Mouse (Mus musculus) ES-Bruce4 (cell line): ENCODE measurements at regions not wholly inside any gene's neighbourhood (a gene's known extent, or its start where the extent isn't known, plus 50 kb on each side); places are given as distances from the start of the nearest gene placed in this dataset.

Experiments used
- H3K27ac ChIP-seq: 2 replicates; pipeline ENCODE4 v1.5.1; 2012; ENCODE audit warnings: low read length, inconsistent platforms; ENCODE audit not compliant: insufficient read depth
- H3K27me3 ChIP-seq: 2 replicates; pipeline ENCODE4 v1.6.1; 2012; ENCODE audit warnings: mild to moderate bottlenecking, low read length, inconsistent platforms; ENCODE audit not compliant: control insufficient read depth, poor library complexity, insufficient read depth, severe bottlenecking
- H3K36me3 ChIP-seq: 2 replicates; pipeline ENCODE4 v1.6.1; 2012; ENCODE audit warnings: inconsistent platforms, mild to moderate bottlenecking, low read length, moderate library complexity; ENCODE audit not compliant: control insufficient read depth, poor library complexity, insufficient read depth, severe bottlenecking
- H3K4me1 ChIP-seq: one replicate; pipeline ENCODE4 v1.8.1; 2011; ENCODE audit warnings: low read length; ENCODE audit not compliant: control insufficient read depth, insufficient read depth
- H3K4me3 ChIP-seq: 2 replicates; pipeline ENCODE4 v1.5.1; 2011; ENCODE audit warnings: low read depth, mild to moderate bottlenecking, low read length
- H3K9ac ChIP-seq: 2 replicates; pipeline ENCODE4 v1.6.1; 2012; ENCODE audit warnings: low read depth, mild to moderate bottlenecking, inconsistent platforms; ENCODE audit not compliant: poor library complexity, severe bottlenecking
- H3K9me3 ChIP-seq: replicated peaks from 2 replicates; pipeline ENCODE4 v1.6.1; 2012; ENCODE audit warnings: mild to moderate bottlenecking, low read length, inconsistent platforms; ENCODE audit not compliant: control insufficient read depth, poor library complexity, insufficient read depth, severe bottlenecking
- CTCF ChIP-seq: IDR thresholded peaks from one replicate; pipeline ENCODE4 v1.8.1; 2011; ENCODE audit warnings: low read depth, low read length
- EP300 ChIP-seq: IDR thresholded peaks from 2 replicates; pipeline ENCODE4 v1.6.1; 2011; ENCODE audit warnings: low read depth, low read length; ENCODE audit not compliant: insufficient read depth
- POLR2A ChIP-seq: IDR thresholded peaks from one replicate; pipeline ENCODE4 v1.8.1; 2011; ENCODE audit warnings: low read length; ENCODE audit not compliant: insufficient read depth

DNA sequence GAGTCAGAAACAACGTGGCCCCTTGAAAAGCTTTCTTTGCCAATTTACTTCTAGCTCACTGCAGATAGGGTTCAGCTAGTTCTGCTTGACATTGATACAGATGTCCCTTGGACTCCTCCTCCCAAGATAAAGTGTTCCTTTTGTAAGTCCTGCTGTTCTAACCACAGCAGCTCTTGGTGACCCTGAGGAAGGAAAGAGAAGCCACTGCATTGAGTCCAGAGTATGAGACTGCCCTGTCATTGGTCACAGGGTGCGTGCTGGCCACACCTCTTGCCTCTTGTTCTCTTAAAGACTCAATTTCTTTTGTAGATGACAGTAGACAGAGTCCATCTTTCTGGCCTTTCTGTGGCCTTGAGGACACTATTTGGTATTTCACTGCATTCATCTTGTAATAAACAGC, 74.7 kb upstream of the Zc3h12c start:
- H3K4me1 ChIP-seq = no peaks in the 10 kb centered on the region
- TF ChIP-seq POLR2A (no peak), CTCF (no peak), EP300 (no peak)
- H3K4me3 ChIP-seq = no peak overlapping the region
- H3K36me3 ChIP-seq = no peaks in the 10 kb centered on the region
- no peaks in the 10 kb centered on the region for H3K9me3 ChIP-seq
- H3K27me3 ChIP-seq = no peaks in the 10 kb centered on the region
- H3K9ac ChIP-seq = no peak overlapping the region
- H3K27ac ChIP-seq = no peak overlapping the region

DNA sequence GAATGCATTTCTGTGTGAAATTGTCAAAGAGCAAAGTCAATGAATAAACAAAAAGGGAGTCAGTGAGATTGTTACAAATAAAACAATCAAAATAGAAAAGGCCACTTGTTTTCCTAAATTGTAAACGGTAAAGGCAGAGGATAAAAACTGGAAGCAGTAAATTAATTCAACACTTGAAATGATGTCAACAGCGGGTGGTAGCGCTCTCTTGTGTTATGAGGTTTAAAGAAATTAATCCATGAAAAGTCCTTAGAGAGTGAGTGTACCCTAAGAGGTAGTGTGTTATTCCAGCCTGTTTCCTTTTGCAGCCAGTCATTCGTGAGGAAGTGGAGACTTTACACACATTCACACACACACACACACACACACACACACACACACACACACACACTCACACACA, 73.2 kb upstream of the Zc3h12c start:
- Histone ChIP-seq H3K9ac (no peak overlapping the region), H3K27me3 (no peaks in the 10 kb centered on the region), H3K9me3 (no peaks in the 10 kb centered on the region), H3K4me3 (no peak overlapping the region), H3K36me3 (no peaks in the 10 kb centered on the region), H3K27ac (no peak overlapping the region), H3K4me1 (no peaks in the 10 kb centered on the region)
- no peak for TF ChIP-seq CTCF
- no peak for TF ChIP-seq EP300
- no peak for TF ChIP-seq POLR2A

DNA sequence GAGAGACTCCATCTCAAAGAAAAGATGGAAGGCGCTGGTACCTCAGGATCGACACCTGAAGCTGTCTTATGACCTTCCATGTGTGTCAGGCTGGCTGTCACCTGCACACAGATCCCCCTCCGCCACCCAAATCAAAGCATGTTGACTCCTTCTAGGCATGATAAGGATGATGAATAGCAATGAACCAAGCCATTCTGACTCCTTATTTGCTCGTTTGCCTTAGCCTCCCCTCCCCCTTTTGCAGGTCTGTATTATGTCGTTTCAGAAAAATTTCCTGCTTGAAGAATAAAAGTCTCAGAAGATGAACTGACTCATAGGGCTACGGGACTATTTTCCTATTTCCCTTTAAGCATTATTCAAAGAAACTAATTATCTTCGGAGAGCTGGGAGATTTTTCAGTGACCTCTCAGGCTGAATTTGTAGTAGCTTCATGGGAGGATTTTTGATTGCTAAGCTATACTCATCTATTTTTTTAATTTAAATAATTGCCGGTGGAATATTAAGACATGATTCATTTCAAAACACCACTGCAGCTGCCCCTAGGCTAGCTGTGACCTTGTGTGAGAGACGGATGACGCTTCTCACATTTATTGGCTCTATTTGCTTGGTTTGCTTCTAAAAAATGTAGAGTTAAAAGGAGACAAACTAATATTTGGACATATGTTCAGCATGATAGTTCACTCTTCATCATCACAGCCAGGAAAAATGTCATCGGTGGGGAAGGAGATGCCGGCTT, 72.4 kb upstream of the Zc3h12c start:
- H3K9me3 ChIP-seq = no peaks in the 10 kb centered on the region
- no peaks in the 10 kb centered on the region for H3K4me1 ChIP-seq
- H3K4me3 ChIP-seq = no peak overlapping the region
- no peak overlapping the region for H3K9ac ChIP-seq
- H3K27me3 ChIP-seq = no peaks in the 10 kb centered on the region
- TF ChIP-seq POLR2A (no peak), EP300 (no peak), CTCF (no peak)
- no peak overlapping the region for H3K27ac ChIP-seq
- H3K36me3 ChIP-seq = no peaks in the 10 kb centered on the region

DNA sequence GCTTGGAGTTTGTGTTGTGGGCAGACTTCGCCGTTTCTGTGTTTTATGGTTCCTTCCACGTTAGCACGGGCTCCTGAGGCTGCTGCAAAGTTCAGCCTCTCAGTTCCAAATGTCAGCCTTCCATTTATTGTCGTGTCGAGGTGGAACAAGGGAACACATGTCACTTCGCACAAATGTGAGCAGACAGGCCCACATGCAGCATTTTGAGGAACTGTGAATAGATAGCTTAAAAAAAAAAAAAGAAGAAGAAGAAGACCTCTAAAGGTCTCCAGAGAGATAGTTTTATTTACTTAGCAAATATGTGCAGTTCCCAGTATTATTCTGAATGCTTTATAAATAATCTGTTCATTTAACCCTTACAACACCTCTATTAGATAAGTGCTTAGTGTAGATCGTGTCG, 66.4 kb upstream of the Zc3h12c start:
- H3K27ac ChIP-seq = no peak overlapping the region
- no peaks in the 10 kb centered on the region for H3K4me1 ChIP-seq
- no peaks in the 10 kb centered on the region for H3K36me3 ChIP-seq
- H3K27me3 ChIP-seq = no peaks in the 10 kb centered on the region
- H3K9me3 ChIP-seq = no peaks in the 10 kb centered on the region
- TF ChIP-seq EP300 (no peak), POLR2A (no peak), CTCF (no peak)
- no peak overlapping the region for H3K9ac ChIP-seq
- no peak overlapping the region for H3K4me3 ChIP-seq

DNA sequence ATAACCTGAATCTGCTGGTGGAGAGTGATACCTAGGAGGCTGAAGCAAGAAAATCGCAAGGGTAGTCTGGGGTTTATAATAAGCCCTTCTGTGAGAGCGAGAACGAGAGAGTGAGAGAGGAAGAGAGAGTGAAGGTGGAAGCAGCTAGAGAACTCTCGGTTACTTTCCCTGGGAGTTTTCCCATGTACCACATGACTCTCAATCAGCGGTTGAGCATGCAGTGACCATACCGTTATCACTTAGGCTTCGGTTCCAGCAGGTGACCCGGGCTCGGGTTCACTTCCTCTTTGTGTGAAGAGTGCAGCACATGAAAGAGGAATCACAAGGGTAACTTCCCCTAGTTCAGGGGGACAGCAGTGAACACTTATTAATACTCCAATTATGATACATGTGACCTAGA, 61.2 kb upstream of the Zc3h12c start:
- no peaks in the 10 kb centered on the region for H3K4me1 ChIP-seq
- no peaks in the 10 kb centered on the region for H3K36me3 ChIP-seq
- H3K27ac ChIP-seq = no peak overlapping the region
- H3K27me3 ChIP-seq = no peaks in the 10 kb centered on the region
- H3K9me3 ChIP-seq = no peaks in the 10 kb centered on the region
- no peak overlapping the region for H3K4me3 ChIP-seq
- no peak for TF ChIP-seq CTCF
- no peak for TF ChIP-seq POLR2A
- no peak for TF ChIP-seq EP300
- no peak overlapping the region for H3K9ac ChIP-seq

DNA sequence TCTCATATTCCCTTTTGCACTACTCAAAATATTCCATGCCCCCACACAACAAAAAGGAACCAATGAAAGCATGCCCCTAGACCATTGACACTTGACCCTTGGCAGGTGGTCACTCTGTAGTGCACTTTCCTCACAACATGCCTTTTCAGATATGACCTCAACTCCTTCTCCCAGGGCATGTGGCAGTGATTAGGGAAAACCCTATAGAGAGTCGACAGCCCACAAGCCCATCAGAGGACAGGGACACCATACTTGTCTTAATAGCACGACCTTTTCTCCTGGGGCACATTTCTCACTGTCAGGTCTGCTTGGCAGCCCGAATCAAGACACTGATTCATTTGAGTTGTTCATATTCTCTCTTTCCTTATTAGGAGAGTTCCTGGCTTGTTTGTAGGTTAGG, 57.3 kb upstream of the Zc3h12c start:
- TF ChIP-seq CTCF (no peak), EP300 (no peak), POLR2A (no peak)
- H3K9me3 ChIP-seq = no peaks in the 10 kb centered on the region
- H3K27me3 ChIP-seq = no peaks in the 10 kb centered on the region
- no peaks in the 10 kb centered on the region for H3K36me3 ChIP-seq
- H3K27ac ChIP-seq = no peak overlapping the region
- no peak overlapping the region for H3K9ac ChIP-seq
- H3K4me3 ChIP-seq = no peak overlapping the region
- H3K4me1 ChIP-seq = no peaks in the 10 kb centered on the region
